Mouse (Mus musculus): ENCODE results near the gene Noct.

The Noct gene

GRCm38 (mm10) chr3:51231499-51231898, 7.3 kb downstream of the Noct start:
- no peak for DNase-seq (ENCODE audit: low spot score)

DNA sequence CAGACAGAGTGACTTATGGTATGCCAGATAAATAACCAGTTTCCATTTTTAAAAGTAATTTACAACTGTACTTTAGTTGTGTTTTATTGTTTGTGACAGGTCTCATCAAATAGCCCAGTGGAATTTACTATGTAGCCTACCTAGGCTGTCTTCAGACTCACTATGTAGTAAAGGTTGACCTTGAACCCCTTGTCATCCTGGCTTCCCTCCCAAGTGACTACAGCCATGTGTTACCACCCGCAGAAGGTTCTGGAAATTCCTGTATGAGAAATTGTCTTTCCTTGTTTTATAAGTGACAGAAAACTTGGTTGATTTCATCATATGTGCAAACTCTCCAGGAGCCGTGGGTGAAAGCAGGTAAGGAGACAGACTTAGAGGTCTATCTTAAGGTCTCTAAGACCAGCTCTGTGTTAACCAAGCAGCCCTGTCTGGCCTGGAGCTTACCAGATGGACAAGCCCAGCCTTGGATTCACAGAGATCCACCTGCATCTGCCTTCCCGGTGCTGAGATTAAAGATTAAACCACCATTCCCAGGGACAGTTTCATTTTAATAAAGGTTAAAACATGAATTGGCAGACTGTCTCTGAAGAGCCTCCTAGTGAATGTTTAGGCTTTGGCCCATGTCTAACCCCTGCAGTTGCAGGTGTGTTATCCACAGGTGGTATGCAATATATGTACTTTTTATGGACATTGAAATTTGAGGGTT, 8.1 kb downstream of the Noct start:
- no peak for DNase-seq (ENCODE audit: low spot score)

- no peak for DNase-seq (ENCODE audit: low spot score)
Measured at GRCm38 (mm10) chr3:51233474-51233873, 9.2 kb downstream of the Noct start.

DNA sequence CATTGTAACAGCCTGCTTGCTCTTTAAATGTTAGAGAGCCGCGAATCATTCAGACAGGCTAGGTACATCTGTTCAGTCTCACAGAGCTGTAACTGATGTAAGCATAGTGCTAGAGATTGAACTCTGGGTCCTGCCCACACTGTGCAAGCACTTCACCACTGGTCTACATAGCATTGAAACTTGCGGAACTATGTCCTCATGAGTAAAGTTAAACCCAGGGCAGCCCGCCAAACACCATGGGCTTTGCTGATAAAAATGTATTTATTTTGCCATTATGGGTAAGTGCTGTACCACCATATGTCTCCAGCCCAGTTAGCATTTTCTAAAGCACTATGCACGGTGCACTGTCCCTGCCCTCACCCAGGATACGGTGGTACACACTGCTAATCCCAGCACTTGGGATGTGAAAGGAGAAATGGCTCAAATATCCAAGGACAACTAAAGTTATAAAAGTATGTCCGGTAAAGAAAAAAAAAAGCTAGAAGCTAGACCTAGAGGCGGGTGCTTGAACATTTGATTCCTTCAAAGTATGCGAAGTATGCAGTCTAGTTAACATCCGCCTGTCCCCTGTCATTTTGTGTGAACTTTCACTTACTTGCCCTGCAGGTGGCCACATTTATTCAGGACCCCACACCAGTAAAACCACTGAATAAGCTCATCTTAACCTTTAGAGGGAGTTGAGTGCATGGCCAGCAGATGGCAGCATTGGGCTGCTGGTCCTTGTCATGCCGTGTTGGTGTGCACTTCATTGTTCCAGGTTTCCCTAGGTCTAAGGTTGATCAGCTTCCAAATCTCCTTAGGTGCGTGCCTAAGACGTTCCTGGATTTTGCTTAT, 9.9 kb downstream of the Noct start:
- peak; percentile 94 for DNase-seq (ENCODE audit: low spot score)

- no peak for DNase-seq (ENCODE audit: low spot score)
Measured at GRCm38 (mm10) chr3:51234752-51235055, 10.5 kb downstream of the Noct start.

GRCm38 (mm10) chr3:51238515-51238914, 14.3 kb downstream of the Noct start:
- DNase-seq (ENCODE audit: low spot score) = no peak

DNA sequence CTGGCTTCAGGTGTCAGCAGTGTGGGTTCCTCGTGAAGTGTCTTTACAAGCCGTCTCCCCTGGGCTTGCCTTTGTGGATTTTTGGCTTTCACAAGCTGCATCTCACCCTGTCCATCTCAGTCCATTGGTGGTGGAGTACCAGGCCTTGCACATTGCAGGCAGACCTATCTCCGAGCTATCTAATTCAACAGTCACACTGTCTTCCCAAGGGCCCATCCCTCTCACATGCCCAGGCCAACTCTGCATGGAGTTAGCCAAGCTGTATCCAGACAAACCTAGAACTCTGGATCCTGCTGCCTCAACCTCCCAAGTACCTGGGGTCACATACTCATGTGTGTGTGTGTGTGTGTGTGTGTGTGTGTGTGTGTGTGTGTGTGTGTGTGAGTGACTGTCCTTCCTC, 15.3 kb downstream of the Noct start:
- DNase-seq (ENCODE audit: low spot score) = no peak

- DNase-seq (ENCODE audit: low spot score) = peak; percentile 31
Measured at GRCm38 (mm10) chr3:51247704-51248103, 23.5 kb downstream of the Noct start.

- no peak for DNase-seq (ENCODE audit: low spot score)
Measured at GRCm38 (mm10) chr3:51248600-51248999, 24.4 kb downstream of the Noct start.

- no peak for DNase-seq (ENCODE audit: low spot score)
Measured at GRCm38 (mm10) chr3:51249460-51249859, 25.2 kb downstream of the Noct start.

DNA sequence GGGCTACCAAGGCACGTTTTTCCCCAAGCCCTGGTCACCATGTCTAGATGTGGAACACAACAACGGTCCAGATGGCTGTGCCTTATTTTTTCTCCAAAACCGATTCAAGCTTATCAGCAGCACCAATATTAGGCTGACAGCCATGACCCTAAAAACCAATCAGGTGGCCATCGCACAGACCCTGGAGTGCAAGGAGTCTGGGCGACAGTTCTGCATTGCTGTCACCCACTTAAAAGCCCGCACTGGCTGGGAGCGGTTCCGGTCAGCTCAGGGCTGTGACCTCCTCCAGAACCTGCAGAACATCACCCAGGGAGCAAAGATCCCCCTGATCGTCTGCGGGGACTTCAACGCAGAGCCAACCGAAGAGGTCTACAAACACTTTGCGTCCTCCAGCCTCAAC, 25.6 kb downstream of the Noct start:
- no peak for DNase-seq (ENCODE audit: low spot score)

DNA sequence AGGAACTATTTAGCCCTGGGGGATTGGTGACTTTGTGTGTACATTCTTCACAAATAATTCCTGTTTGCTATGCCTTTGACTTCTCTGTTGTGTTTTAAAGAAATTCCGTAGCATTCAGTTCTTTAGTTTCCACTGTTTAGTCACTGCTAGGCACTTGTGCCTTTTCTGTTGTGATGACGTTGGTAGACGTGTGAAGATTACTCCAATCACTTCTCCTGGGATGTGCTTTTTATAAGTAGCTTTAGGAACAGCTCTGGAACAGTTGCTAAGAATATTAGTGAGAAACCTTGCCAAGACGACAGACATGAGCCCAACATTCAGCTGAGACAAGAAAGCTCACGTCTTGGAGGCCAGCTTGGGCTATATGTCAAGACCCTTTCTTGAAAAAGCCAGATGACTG, 26.8 kb downstream of the Noct start:
- DNase-seq (ENCODE audit: low spot score) = no peak

- no peak for DNase-seq (ENCODE audit: low spot score)
Measured at GRCm38 (mm10) chr3:51252223-51252622, 28.0 kb downstream of the Noct start.

- DNase-seq (ENCODE audit: low spot score) = no peak
Measured at GRCm38 (mm10) chr3:51252689-51253402, 28.6 kb downstream of the Noct start.

DNA sequence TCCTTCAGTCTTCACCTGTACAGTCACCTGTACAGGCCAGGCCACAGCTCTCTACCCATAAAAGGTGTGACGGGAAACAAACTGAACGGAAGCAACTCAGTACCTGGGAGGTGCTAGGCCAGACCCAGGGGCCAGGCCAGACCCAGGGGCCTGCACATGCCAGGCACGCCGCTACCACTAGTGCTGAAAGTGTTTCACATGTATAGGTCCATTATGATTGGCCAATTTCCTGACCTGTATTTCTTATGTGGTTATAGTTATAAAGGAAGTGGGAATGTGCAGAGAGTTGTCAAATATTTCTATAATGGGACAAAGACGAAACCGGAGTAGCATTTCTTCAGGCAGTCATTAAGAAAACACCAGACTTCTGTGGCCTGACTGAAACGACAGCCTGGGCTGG, 30.5 kb downstream of the Noct start:
- DNase-seq (ENCODE audit: low spot score) = no peak

GRCm38 (mm10) chr3:51256450-51256849, 32.2 kb downstream of the Noct start:
- DNase-seq (ENCODE audit: low spot score) = no peak

- no peak for DNase-seq (ENCODE audit: low spot score)
Measured at GRCm38 (mm10) chr3:51258070-51258469, 33.8 kb downstream of the Noct start.

GRCm38 (mm10) chr3:51262942-51263341, 38.7 kb downstream of the Noct start:
- no peak for DNase-seq (ENCODE audit: low spot score)

DNA sequence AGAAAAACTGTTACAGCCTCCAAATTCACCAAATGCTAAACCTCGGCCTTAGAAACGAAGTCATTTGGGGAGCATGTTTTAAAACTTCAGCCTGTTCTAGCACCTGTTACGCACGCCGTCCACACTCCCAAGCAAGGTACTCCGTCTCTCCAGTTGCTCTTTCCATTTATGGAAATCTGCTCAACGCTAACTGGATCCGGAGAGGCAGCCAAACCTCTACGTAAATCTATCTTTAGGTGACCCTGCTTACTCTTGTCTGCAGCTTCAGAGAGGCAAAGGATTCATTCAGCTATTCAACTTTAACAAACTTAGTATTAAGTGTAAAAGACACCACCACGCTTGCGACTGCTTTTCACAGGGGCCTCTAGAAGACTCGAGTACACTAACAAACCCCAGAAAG, 44.2 kb downstream of the Noct start:
- no peak for DNase-seq (ENCODE audit: low spot score)

DNA sequence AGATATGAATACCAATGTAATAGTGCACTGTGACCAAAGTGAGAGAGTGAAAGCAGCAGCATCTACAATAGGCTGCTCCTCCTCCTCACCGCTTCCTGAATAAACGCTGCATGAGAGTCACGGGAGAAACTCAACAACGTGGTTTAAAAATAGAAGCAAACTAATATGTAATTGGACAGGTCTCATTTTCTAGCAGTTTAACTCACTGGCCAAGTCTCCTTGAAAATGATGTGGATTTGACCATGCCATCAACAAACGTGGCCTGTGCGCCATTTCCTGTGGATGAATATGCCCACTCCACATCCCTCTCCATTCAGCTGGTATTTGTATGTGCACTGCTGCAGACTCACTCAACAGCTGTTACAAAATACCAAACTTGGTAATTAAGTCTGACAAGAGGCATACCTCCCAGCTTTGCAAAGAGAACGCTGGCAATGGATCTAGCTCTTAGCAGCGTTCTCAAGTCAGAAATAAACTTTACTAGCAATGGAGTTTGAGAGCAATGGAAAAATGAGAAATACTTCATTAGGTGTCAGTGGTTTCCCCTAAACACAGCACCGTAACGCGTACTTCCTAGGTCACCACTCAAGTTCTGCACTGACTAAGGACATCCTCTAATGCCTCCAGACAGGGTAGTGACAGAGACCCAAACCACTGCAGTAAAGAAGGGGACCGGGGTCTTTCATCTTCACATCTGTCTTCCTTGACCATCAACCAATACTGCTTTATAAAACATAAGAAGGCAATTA, 46.0 kb downstream of the Noct start:
- DNase-seq (ENCODE audit: low spot score) = no peak

- peak; percentile 99 for DNase-seq (ENCODE audit: low spot score)
Measured at GRCm38 (mm10) chr3:51275956-51276398, 51.7 kb downstream of the Noct start.

GRCm38 (mm10) chr3:51276421-51277111, 52.3 kb downstream of the Noct start:
- peak; percentile 49 for DNase-seq (ENCODE audit: low spot score)
